Mouse (Mus musculus): Measurements from ENCODE around the gene Gm21586. TPM values are rescaled to one million over a fixed set of nuclear protein-coding genes. Genes with fewer than 3 reads are reported as not detected.
"Not testable (repeated sequence)": the region's sequence is repeated elsewhere in the genome, so short reads cannot be mapped to it uniquely, and the experiment has no call there.

Gm21586 gene
- not detected for polyA plus RNA-seq (2012; fragmentation: generic; extraction: Trizol)

DNA sequence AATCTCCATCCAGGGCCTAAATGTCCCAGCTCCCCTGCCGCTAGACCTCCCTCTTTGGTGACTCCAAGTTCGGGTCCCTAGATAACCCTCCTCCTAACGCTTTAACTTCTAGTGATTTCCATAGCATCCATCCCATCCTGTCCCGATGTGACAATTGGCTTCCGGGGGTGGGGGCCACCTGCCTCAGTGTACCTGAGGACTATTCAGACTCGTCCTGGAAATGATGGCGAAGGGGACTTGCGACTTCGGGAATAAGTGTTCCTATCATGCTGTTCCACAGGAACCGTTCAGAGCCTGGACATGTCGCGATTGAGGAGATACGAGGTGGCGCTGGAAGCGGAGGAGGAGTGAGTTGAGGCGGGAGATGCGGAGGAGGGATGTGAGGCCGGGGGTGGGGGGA, at the start of gene Gm21586:
Gene Gm21586 (plus strand): TSS at position 301 of the 400 bp plus-strand sequence.
- not testable (repeated sequence) for H3K79me2 ChIP-seq (ENCODE audit: control insufficient read depth, insufficient read depth); H3K4me2 ChIP-seq (ENCODE audit: low read depth)

DNA sequence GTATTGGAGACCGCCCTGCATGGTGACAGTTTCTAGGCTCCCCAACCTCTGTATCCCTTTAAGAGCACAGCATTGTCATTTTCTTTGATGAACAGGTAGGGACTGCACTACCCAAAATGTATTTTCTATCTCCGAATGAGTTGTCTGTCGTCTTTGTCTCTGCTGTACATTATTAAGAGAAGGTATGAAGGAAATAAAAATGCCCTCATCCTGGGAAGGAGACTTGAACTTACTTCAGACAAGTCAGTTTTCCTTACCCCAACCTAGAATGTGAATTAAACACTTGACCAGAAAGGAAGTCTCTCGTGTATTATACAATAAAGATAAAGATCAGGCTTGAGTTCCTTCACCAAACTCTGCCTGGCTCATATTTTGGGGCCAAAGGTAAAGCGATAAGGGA, 27.3 kb downstream of the Gm21586 start, which contains the start of gene Gm2163:
Gene Gm2163 (plus strand): TSS at position 301 of the 400 bp plus-strand sequence.
- not testable (repeated sequence) for H3K79me2 ChIP-seq (ENCODE audit: control insufficient read depth, insufficient read depth); H3K27me3 ChIP-seq (ENCODE audit: control insufficient read depth, insufficient read depth, insufficient read length); H3K4me2 ChIP-seq (ENCODE audit: low read depth); H3K36me3 ChIP-seq (ENCODE audit: control insufficient read depth, insufficient read depth); H3ac ChIP-seq (ENCODE audit: control insufficient read depth, insufficient read length); H3K4me3 ChIP-seq

More for the DNA sequence above, at the start of gene Gm21586:
- H3K4me3 ChIP-seq; H3K36me3 ChIP-seq (ENCODE audit: control insufficient read depth, insufficient read depth); H3K27me3 ChIP-seq (ENCODE audit: control insufficient read depth, insufficient read depth, insufficient read length); H3ac ChIP-seq (ENCODE audit: control insufficient read depth, insufficient read length): not testable (repeated sequence)

Other genes with a start within 250 kb of the Gm21586 start
- not detected for gene Gm10600, start 198.7 kb upstream of the Gm21586 start, polyA plus RNA-seq (2012; fragmentation: generic; extraction: Trizol)
- not detected for gene Ccl21b, start 183.6 kb upstream of the Gm21586 start, polyA plus RNA-seq (2012; fragmentation: generic; extraction: Trizol)
- not detected for gene Gm21953, start 145.1 kb upstream of the Gm21586 start, polyA plus RNA-seq (2012; fragmentation: generic; extraction: Trizol)
- gene Fam205a3, start 121.0 kb upstream of the Gm21586 start, polyA plus RNA-seq (2012; fragmentation: generic; extraction: Trizol): not detected
- not detected for gene Gm2163, start 27.4 kb downstream of the Gm21586 start, polyA plus RNA-seq (2012; fragmentation: generic; extraction: Trizol)
- gene Fam205a2, start 88.8 kb downstream of the Gm21586 start, polyA plus RNA-seq (2012; fragmentation: generic; extraction: Trizol): not detected
- not detected for gene Gm10591, start 172.8 kb downstream of the Gm21586 start, polyA plus RNA-seq (2012; fragmentation: generic; extraction: Trizol)
- not detected for gene Gm2564, start 190.3 kb downstream of the Gm21586 start, polyA plus RNA-seq (2012; fragmentation: generic; extraction: Trizol)
- not detected for gene Ccl27b, start 215.9 kb downstream of the Gm21586 start, polyA plus RNA-seq (2012; fragmentation: generic; extraction: Trizol)
- not detected for gene Il11ra2, start 222.5 kb downstream of the Gm21586 start, polyA plus RNA-seq (2012; fragmentation: generic; extraction: Trizol)